Mouse (Mus musculus) limb, embryonic 15.5 days (tissue): ENCODE data around the gene Alox15. TPM values are rescaled to one million over a fixed set of nuclear protein-coding genes. Genes with fewer than 3 reads are reported as not detected.

Source experiments
- ATAC-seq: fragments of 200-750 bp; cut with Nextera tagmentation; 2 replicates; pipeline ENCODE4 v1.8.0; 2017; ENCODE audit warnings: low read depth, moderate TSS enrichment; ENCODE audit not compliant: insufficient number of reproducible peaks, low FRiP score, low TSS enrichment
- H3K27ac ChIP-seq: fragments of 300-500 bp; sonication (generic); 2 replicates; pipeline ENCODE4 v1.5.1; 2015; ENCODE audit warnings: moderate library complexity, mild to moderate bottlenecking, inconsistent platforms
- H3K27me3 ChIP-seq: fragments of 300-500 bp; sonication (generic); 2 replicates; pipeline ENCODE4 v1.6.1; 2015; ENCODE audit warnings: inconsistent platforms
- H3K36me3 ChIP-seq: fragments of 300-500 bp; sonication (generic); 2 replicates; pipeline ENCODE4 v1.6.1; 2015; ENCODE audit warnings: inconsistent platforms
- H3K4me1 ChIP-seq: fragments of 300-500 bp; sonication (generic); 2 replicates; pipeline ENCODE4 v1.6.1; 2015; ENCODE audit warnings: inconsistent platforms
- H3K4me2 ChIP-seq: fragments of 300-500 bp; sonication (generic); 2 replicates; pipeline ENCODE4 v1.6.1; 2015; ENCODE audit warnings: mild to moderate bottlenecking, inconsistent platforms
- H3K4me3 ChIP-seq: fragments of 300-500 bp; sonication (generic); 2 replicates; pipeline ENCODE4 v1.5.1; 2015; ENCODE audit warnings: mild to moderate bottlenecking, inconsistent platforms
- H3K9ac ChIP-seq: fragments of 300-500 bp; sonication (generic); 2 replicates; pipeline ENCODE4 v1.6.1; 2015; ENCODE audit warnings: inconsistent platforms
- H3K9me3 ChIP-seq: fragments of 300-500 bp; sonication (generic); 2 replicates; pipeline ENCODE4 v1.6.1; 2016; ENCODE audit warnings: inconsistent platforms
- WGBS: fragments of 180-500 bp; shearing (Covaris S2); methylation state at CpG from one replicate; pipeline ENCODE4 v1.1.7; 2015; 5-methylcytosine and 5-hydroxymethylcytosine counted together
- polyA plus RNA-seq: library from polyadenylated mRNA; unstranded; fragments of >200 nt; fragmentation: Nextera tagmentation; extraction: Ambion mirVana; gene quantifications from 2 replicates; pipeline ENCODE4 v1.2.1, GENCODE M21; 2015

The Alox15 gene
- polyA plus RNA-seq, 1 experiment from 2014 or later: 0.23 TPM

DNA sequence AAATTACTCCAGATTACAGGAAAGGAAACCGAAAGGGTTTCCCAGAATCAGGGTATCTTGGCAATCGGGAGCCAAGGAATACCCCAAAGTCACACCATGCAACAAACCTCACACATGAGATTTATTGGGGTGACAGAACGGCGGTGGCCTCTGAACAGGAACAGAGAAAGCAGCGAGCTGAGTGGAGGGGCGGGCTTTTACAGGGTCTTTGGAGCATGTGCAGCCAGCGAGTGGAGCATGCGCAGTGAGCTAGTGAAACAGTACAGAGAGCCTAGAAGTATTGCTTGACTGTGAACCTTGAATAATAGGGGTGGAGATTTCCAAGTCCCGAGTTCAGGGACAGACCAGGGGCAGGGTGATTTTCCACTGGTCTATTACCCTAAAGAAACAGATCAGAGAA, 3.2 kb downstream of the Alox15 start:
- no peaks in the 10 kb centered on the region for H3K9me3 ChIP-seq
- H3K4me2 ChIP-seq: no peak overlapping the region
- H3K36me3 ChIP-seq: no peaks in the 10 kb centered on the region
- no peak overlapping the region for H3K9ac ChIP-seq
- WGBS: 75% methylated on average over 9 of the region's 9 CpGs
- H3K4me1 ChIP-seq: peaks cover 10% of the 10 kb centered on the region
- H3K4me3 ChIP-seq: no peak overlapping the region
- peaks cover 66% of the 10 kb centered on the region for H3K27me3 ChIP-seq
- no peak overlapping the region for H3K27ac ChIP-seq
- ATAC-seq: no peak

DNA sequence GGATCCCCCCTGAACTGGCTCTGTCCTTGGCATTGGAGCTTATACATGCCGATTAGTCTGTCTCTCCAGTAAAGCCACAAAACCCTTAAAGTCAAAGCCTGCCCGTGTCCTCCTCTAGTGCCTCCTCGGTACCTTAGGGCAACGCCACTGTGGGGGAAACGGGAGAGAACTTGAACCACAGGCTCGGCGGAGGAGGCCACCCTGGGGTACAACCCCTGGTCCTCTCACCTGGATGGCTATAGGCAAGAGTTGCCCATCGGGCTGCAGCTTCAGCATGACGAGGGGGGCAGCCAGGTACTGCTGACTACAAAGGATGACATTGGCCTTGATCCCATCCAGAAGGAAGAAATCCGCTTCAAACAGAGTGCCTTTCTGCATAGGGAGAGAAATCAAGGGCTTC, 4.0 kb downstream of the Alox15 start:
- no peak overlapping the region for H3K27ac ChIP-seq
- peaks cover 10% of the 10 kb centered on the region for H3K4me1 ChIP-seq
- H3K9ac ChIP-seq: no peak overlapping the region
- WGBS: 80% methylated on average over 10 of the region's 10 CpGs
- no peaks in the 10 kb centered on the region for H3K9me3 ChIP-seq
- no peak for ATAC-seq
- H3K27me3 ChIP-seq: peaks cover 58% of the 10 kb centered on the region
- H3K4me2 ChIP-seq: no peak overlapping the region
- no peaks in the 10 kb centered on the region for H3K36me3 ChIP-seq
- no peak overlapping the region for H3K4me3 ChIP-seq

DNA sequence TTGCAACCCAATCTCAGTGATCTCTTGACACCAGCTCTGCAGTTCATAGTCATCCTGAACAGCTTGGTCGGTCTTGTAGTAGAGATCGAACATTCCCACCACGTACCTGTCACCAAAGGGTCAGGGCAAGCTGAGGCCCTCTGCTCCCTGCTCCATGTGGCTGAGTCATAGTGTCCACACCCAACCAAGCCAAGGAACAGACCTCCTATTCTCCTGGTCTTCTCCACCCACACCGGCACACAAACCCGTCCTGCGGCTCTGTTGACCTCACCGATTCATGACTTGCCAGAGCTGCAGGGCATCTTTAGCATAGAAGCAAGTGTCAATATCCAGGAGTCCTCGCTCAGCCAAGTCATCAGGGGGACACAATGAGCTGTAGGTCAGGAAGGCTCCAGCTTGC, 6.3 kb downstream of the Alox15 start:
- no peak for ATAC-seq
- 92% methylated on average over 8 of the region's 8 CpGs for WGBS

DNA sequence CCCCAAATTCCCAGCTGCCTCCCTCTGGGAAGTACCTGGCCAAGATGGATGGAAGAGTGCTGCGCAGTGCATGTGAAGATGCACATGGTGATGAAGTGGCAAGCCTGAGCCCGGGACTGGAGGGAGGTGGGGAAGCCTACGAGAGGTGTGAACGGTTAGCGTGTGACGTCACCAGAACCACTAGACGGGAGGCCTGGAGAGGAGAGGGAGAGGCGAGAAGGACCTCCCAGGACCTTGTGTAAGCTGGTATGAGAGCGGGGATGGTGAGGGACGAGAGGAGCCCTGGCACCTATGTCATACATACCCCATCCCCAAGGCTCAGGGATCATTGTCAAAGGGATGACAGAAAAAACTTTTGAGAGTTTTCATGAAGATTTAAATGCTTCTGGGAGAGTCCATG, 6.8 kb downstream of the Alox15 start:
- Histone ChIP-seq H3K27me3 (peaks cover 32% of the 10 kb centered on the region), H3K9ac (no peak overlapping the region), H3K36me3 (no peaks in the 10 kb centered on the region), H3K9me3 (no peaks in the 10 kb centered on the region), H3K27ac (no peak overlapping the region), H3K4me1 (no peaks in the 10 kb centered on the region), H3K4me3 (no peak overlapping the region), H3K4me2 (no peak overlapping the region)
- 72% methylated on average over 10 of the region's 10 CpGs for WGBS
- ATAC-seq: no peak

More for the DNA sequence above, 6.3 kb downstream of the Alox15 start:
- peaks cover 36% of the 10 kb centered on the region for H3K27me3 ChIP-seq
- no peak overlapping the region for H3K27ac ChIP-seq
- no peak overlapping the region for H3K4me3 ChIP-seq
- no peaks in the 10 kb centered on the region for H3K9me3 ChIP-seq
- no peak overlapping the region for H3K4me2 ChIP-seq
- no peak overlapping the region for H3K9ac ChIP-seq
- H3K36me3 ChIP-seq: no peaks in the 10 kb centered on the region
- no peaks in the 10 kb centered on the region for H3K4me1 ChIP-seq

DNA sequence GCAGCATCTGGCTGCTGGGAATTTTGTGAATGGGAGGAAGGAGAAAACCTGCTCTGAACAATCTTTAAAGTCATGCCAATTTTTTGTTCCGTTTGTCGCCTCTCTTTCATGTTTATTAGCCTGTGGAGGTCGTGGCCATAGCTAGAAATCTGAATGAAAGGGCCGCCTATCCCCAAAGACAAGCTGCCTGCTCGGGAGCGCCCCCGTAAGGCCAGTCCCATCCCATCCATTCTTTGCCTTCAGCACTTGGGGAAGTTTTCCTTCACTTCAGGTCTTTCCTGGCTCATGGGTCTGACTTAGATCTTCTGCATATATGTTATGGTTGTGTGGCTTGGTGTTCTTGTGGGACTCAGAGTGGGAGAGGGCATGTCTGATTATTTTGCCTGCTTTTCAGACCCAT, 12.3 kb downstream of the Alox15 start:
- Histone ChIP-seq H3K36me3 (no peaks in the 10 kb centered on the region), H3K4me1 (no peaks in the 10 kb centered on the region), H3K9me3 (no peaks in the 10 kb centered on the region), H3K27me3 (0 out of 2 replicates have a peak, but pooled peaks cover 6% of the 10 kb centered on the region), H3K4me2 (no peak overlapping the region), H3K27ac (no peak overlapping the region), H3K9ac (no peak overlapping the region), H3K4me3 (no peak overlapping the region)
- 39% methylated on average over 7 of the region's 7 CpGs for WGBS
- no peak for ATAC-seq

DNA sequence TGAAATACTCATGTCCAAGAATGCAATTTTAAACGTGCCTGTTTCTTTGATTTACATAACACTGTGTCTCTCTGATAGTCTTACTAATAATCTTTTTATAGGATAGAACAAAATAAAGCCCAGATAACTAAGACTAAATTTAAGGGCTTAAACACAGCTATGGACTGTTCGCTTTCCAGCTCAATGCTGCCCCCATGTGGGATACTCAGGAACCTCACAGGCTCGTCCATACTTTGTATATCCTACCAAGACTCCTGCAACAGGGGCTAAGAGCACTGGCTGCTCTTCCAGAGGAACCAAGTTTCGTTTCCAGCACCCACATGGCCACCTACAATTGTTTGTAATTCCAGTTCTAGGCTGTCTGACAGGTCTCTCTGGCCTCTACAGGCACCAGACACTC, 17.4 kb downstream of the Alox15 start:
- WGBS: 25% methylated on average over 4 of the region's 4 CpGs

GRCm38 (mm10) chr11:70324726-70325125, 27.1 kb downstream of the Alox15 start:
- Histone ChIP-seq H3K36me3 (no peaks in the 10 kb centered on the region), H3K9ac (no peak overlapping the region), H3K4me3 (no peak overlapping the region), H3K9me3 (no peaks in the 10 kb centered on the region), H3K27ac (no peak overlapping the region), H3K4me1 (0 out of 2 replicates have a peak, but pooled peaks cover 8% of the 10 kb centered on the region), H3K4me2 (no peak overlapping the region), H3K27me3 (peaks cover 44% of the 10 kb centered on the region)
- 84% methylated on average over 8 of the region's 8 CpGs for WGBS
- ATAC-seq: no peak

More for the DNA sequence above, 17.4 kb downstream of the Alox15 start:
- Histone ChIP-seq H3K27ac (no peak overlapping the region), H3K4me1 (no peaks in the 10 kb centered on the region), H3K4me2 (no peak overlapping the region), H3K36me3 (no peaks in the 10 kb centered on the region), H3K4me3 (no peak overlapping the region), H3K27me3 (0 out of 2 replicates have a peak, but pooled peaks cover 4% of the 10 kb centered on the region), H3K9me3 (no peaks in the 10 kb centered on the region), H3K9ac (no peak overlapping the region)
- ATAC-seq: no peak

DNA sequence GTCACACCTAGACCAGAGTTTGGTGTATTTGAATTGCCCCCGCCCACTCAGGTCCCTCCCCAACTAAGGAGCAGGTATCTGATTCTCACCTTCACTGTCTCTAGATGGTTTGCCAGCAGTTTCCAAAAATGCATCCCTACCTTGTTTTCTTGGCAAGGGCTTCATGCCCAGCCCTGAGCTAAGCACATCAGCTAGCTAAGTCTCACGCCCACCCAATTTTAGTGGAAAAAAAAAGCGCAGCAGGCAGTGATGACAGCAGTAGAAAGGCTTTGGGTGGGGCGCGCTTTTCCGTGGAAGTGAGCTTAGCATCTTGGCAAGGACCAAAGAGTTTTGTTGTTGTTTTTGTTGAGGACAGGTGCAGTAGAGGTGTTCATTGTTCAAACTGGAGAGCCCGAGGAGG, 29.3 kb downstream of the Alox15 start, which contains the start of gene Alox12e:
Gene Alox12e (minus strand): TSS at position 101 of the 400 bp plus-strand sequence.
- H3K4me1 ChIP-seq: 0 out of 2 replicates have a peak, but pooled peaks cover 8% of the 10 kb centered on the region
- no peak within 1 kb of the TSS for H3K9ac ChIP-seq
- H3K4me2 ChIP-seq: no peak within 1 kb of the TSS
- H3K9me3 ChIP-seq: no peaks in the 10 kb centered on the region
- ATAC-seq: no peak
- H3K4me3 ChIP-seq: no peak within 1 kb of the TSS
- no peak within 1 kb of the TSS for H3K27ac ChIP-seq
- WGBS: 22% methylated on average over 7 of the region's 7 CpGs
- peaks cover 59% of the 10 kb centered on the region for H3K27me3 ChIP-seq
- H3K36me3 ChIP-seq: no peaks in the 10 kb centered on the region

DNA sequence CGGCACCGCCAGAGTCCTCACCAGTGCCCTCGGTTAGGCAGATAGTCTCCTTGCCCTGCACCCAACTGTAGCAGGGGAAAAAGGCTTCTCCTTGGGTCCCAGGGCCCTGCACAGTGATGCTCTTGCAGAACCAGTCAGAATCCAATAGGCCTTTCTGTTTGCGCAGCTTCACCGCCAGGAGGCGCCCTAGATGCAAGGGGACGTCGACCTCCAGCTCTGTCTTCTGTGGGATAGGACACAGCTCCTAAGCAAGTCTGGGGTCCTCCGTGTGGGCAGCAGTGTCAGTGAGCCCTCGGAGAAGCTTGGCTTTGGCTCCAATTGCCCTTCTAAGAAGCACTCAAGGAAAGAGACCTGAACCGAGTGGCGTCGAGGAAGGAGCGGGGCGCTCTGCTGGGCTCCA, 30.2 kb downstream of the Alox15 start:
- ATAC-seq: no peak
- H3K27me3 ChIP-seq: peaks cover 61% of the 10 kb centered on the region
- H3K9me3 ChIP-seq: no peaks in the 10 kb centered on the region
- H3K4me3 ChIP-seq: no peak overlapping the region
- H3K27ac ChIP-seq: no peak overlapping the region
- no peak overlapping the region for H3K4me2 ChIP-seq
- no peak overlapping the region for H3K9ac ChIP-seq
- 6% methylated on average over 15 of the region's 15 CpGs for WGBS
- H3K36me3 ChIP-seq: no peaks in the 10 kb centered on the region
- H3K4me1 ChIP-seq: 0 out of 2 replicates have a peak, but pooled peaks cover 8% of the 10 kb centered on the region

DNA sequence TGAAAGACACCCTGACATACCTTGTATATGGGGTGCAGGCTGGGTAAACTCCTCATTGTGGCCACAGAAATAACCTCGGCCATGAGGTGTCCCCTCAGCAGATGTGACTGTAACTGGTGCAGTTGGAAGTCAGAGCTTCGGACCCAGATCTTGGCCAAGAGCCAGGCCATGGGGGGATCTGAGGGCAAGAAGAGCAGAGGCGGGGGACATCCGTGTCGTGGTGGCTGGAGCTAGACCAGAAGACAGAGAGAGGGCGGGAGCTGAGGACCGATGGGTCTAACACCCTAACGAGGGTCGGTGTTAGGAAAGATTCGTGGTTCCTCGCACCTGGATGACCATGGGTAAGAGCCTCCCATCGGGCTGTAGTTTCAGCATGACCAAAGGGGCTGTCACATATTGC, 32.2 kb downstream of the Alox15 start:
- Histone ChIP-seq H3K27ac (no peak overlapping the region), H3K4me2 (no peak overlapping the region), H3K4me1 (0 out of 2 replicates have a peak, but pooled peaks cover 8% of the 10 kb centered on the region), H3K36me3 (no peaks in the 10 kb centered on the region), H3K27me3 (peaks cover 58% of the 10 kb centered on the region), H3K9ac (no peak overlapping the region), H3K4me3 (no peak overlapping the region), H3K9me3 (no peaks in the 10 kb centered on the region)
- no peak for ATAC-seq
- 78% methylated on average over 12 of the region's 12 CpGs for WGBS

DNA sequence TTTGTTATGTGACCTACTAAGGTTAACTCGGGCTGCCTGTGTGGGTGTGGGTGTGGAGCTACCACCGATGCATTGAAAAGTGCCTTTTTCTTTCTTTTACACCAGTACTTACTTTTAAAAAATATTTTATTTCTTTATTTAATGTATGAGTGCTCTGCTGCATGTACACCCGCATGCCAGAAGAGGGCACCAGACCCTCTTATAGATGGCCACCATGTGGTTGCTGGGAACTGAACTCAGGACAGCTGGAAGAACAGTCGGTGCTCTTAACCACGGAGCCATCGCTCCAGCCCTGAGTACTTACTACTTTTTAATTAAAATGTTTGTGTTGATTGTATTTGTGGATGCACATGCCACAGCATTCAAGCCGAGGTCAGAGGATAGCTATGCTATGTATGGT, 38.0 kb downstream of the Alox15 start:
- Histone ChIP-seq H3K9me3 (no peaks in the 10 kb centered on the region), H3K27ac (no peak overlapping the region), H3K4me1 (no peaks in the 10 kb centered on the region), H3K4me3 (no peak overlapping the region), H3K9ac (no peak overlapping the region), H3K27me3 (peaks cover 12% of the 10 kb centered on the region; the same call in 1 of the 2 replicates), H3K36me3 (no peaks in the 10 kb centered on the region), H3K4me2 (no peak overlapping the region)
- WGBS: 40% methylated on average over 7 of the region's 7 CpGs
- ATAC-seq: no peak

GRCm38 (mm10) chr11:70309341-70309740, 42.5 kb downstream of the Alox15 start:
- H3K27ac ChIP-seq: no peak overlapping the region

GRCm38 (mm10) chr11:70308296-70308695, 43.5 kb downstream of the Alox15 start:
- no peak for ATAC-seq
- no peak overlapping the region for H3K4me2 ChIP-seq
- H3K27ac ChIP-seq: no peak overlapping the region
- H3K4me1 ChIP-seq: no peaks in the 10 kb centered on the region
- no peak overlapping the region for H3K9ac ChIP-seq
- H3K27me3 ChIP-seq: no peaks in the 10 kb centered on the region
- H3K4me3 ChIP-seq: no peak overlapping the region
- WGBS: 79% methylated on average over 2 of the region's 2 CpGs
- no peaks in the 10 kb centered on the region for H3K36me3 ChIP-seq
- no peaks in the 10 kb centered on the region for H3K9me3 ChIP-seq

More at GRCm38 (mm10) chr11:70309341-70309740, 42.5 kb downstream of the Alox15 start:
- ATAC-seq: no peak
- Histone ChIP-seq H3K4me1 (no peaks in the 10 kb centered on the region), H3K27me3 (no peaks in the 10 kb centered on the region), H3K9ac (no peak overlapping the region), H3K36me3 (no peaks in the 10 kb centered on the region), H3K4me2 (no peak overlapping the region), H3K9me3 (no peaks in the 10 kb centered on the region), H3K4me3 (no peak overlapping the region)
- 22% methylated on average over 9 of the region's 9 CpGs for WGBS
